Mouse (Mus musculus) brain, embryonic 18.5 days (tissue): ENCODE measurements at regions not wholly inside any gene's neighbourhood (a gene's known extent, or its start where the extent isn't known, plus 50 kb on each side); places are given as distances from the start of the nearest gene placed in this dataset.

ENCODE experiments used
- DNase-seq: peaks from one replicate; pipeline ENCODE4 v3.0.0-alpha.2; 2012; ENCODE audit warnings: low read depth, low spot score

DNA sequence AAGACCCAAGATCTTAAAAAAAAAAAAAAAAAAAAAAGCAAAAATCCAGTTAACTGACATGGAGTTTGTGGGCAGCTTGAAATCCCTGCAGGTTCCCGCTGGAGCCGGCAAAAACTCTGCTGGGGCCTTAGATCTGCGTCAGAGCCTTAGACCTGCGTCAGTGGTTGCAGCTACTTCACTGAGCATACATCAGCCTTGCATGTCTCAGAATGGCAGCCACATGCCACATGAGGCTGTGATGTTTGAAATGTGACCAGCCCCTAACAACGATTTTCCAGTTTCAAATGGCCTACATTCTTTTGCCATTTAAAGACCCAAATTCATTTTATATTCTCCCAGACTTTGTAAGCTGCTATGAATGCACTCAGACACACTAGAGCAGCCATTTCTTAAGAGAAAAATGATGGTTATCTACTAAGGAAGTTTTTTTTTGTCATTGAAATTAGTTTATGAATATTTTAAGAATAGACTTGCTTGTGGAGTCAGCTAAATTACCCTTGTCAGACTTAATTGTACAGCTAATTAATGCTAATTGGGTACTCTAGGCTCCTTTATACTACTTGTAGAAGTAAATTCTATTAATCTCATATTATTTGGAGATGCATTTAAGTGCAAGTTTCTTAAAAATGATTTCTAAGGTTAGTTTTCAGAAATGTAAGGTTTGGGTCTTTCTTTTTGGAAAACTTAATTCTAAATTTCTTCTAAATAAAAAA, 70.8 kb downstream of the Toporsl start:
- no peak for DNase-seq

DNA sequence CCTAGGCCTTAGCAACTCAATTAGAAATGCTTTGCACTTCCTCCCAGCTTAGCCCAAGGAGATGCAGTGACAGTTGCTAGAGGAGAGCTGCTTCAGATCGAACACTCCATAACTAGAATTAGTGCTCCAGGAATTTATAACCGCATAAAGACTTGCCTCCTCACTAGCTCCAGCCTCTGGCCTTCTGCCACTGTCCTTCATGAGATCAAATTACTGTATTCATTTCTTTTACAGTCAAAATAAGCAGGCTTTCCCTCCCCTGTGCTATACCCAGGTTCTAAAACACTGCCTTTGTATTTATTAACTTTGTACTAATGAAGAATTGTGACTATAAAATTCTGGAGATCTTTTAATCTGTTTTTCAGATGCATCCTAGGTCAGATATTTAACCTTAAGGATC, 104.8 kb upstream of the Olfr275 start:
- DNase-seq: no peak

DNA sequence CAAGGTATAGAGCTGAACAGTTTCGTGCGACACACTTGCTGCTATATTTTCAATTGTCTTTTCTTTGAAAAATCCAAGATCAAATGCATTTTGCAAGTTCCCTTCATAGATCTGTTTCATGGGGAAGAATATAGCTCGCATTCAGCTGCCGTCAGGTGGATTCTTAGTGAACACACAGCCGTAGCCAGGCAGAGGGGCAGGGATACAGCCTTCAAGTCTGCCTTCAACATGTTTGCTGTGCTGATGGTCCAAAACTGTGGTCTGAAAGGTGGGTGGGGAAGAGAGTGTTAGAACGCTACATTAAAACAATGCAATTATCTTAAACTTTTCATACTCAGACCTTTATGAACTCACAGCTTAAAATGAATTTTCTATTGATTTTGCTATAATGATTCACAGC, 88.2 kb upstream of the Olfr275 start:
- peak; percentile 20 for DNase-seq

DNA sequence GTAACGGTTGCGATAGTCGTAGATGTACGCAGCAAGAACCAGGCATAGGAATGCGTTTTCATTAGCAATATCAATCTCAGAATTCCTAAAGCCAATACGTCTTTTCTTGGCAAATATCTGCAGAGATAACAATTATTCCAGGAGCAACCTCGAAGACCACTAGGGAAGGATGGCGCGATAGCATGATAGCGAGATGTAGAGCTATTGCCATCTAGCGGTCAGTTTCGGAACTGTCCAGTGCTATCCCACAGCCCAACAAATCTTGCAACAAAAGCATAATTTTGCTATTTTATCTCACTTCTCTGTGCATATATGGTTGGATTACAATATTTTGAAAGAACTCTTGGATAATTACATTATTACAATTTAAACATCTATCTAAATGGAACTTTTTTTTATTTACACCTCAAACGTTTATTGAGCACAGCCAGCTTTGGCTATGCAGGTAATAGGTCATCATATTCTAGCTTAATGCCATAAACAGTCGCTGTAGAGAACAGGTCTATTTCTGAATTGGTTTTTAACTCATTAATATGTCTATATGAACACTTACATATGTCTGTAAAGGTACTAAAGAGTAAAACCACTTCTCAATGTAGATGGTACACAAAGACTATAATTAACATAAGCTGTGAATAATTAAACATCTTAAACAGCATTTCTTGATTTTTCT, 87.6 kb upstream of the Olfr275 start:
- DNase-seq: peak; percentile 61

DNA sequence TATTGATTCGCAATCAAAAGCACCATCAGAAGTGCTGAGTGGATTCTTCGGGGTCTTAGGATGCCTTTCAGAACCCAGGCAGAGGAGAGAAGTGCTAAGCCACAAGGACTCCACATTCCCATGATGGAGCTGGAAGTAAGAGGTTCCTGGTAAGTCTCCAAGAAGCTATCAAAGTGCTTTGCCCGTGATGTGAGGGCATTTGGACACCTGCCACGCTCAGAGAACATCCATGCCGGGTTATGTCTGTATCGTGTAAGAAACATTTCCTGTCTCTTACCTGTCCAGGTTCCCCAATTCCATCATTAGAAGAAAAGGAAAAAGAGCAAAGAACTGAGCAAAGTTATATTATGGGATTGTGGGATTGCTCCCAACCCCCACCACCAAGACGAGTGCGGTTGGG, 81.3 kb upstream of the Olfr275 start:
- DNase-seq: no peak

DNA sequence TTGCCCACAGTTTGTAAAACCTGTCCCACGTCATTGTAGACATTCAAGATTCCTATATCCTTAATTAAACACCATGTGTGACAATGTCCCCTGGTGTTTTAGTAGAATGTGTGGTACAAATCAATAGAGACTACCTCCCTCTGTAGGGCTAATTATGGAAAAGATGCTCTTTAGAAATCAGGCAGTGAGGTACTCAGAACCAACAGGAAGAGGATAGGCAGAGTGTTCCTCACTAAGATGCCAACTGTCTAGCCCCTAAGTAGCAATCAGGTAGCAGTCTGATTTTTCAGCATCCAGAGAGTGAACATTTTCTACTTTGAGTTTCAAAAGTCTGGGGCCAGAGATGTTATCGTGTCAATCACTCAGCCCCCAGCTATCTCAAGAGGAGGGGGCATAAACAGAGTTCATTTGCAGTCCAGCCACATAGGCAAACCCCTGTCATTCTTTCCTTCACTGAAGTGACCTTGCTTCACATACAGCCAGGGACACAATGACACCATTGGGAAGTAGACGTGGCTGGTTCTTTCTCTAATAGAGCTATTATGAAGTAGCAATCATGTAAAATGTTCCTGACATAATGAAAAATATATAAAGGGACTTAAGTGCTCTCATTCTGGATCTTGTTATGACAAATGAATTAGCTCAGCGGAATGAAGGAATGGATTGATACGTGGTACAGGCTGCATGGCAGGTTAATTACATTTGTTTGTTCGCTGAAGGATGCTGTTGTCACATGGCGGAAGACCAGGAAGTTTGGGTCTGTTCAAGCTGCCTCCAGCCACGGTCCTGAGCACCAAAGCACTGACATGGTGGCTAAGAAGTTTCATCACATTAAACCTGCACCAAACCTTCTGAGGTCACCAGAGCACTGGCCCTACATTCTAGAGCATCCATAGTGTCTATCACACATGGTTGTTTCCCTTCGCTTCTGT, 74.6 kb upstream of the Olfr275 start:
- DNase-seq: no peak

DNA sequence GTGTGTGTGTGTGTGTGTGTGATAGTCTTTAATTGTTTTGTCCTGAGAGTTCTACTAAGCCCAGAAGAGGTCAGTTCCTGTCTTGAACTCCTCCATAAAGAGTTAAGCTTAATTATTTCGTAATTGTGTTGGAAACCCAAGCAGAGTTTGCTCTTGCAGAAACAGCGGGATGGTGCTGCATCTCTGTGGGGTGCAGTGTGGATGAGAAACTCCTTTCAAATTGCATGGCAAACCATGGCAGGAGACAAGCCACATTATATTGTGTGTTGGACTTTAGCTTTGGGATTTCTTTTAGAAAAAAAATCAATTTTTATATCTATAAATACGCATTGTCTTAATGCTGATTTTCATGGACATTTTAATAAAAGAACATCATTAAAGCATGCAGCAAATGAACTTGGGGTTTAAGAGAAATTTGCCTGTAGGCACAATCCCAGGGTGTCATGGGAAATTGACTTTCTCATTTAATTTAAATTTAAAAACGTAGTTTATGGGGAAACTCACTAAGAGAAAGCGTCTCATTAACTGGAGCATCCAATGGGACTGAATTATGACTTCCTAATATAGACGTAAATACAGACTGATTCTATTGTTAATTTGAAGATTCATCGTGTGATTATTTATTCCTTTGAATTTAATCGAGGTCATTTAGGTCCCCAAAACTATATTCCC, 61.4 kb upstream of the Olfr275 start:
- no peak for DNase-seq
